Mouse (Mus musculus): Measurements from ENCODE around the gene Ctsa.

GRCm38 (mm10) chr2:164817206-164817605 is 15.5 kb upstream of the Ctsa start:
- TF ChIP-seq POLR2A (IDR thresholded peaks at IDR 0.05; ENCODE audit: low read depth, low read length) (no peak), CTCF (conservative IDR thresholded peaks at IDR 0.05; ENCODE audit: insufficient read depth, insufficient read length, low read depth, low read length) (no peak)
